Mouse (Mus musculus): Measurements from ENCODE around the gene Tnnt1.

Gene Tnnt1

GRCm38 (mm10) chr7:4521231-4522003 is 5.2 kb upstream of the Tnnt1 start:
- DNase-seq (ENCODE audit: low spot score) = no peak

GRCm38 (mm10) chr7:4518487-4518886 is 2.3 kb upstream of the Tnnt1 start:
- DNase-seq (ENCODE audit: low spot score) = no peak

GRCm38 (mm10) chr7:4515853-4516252 is 329 bp downstream of the Tnnt1 start:
- DNase-seq (ENCODE audit: low spot score) = no peak

- DNase-seq (ENCODE audit: low spot score) = no peak
Observed at GRCm38 (mm10) chr7:4513829-4514712, 2.1 kb downstream of the Tnnt1 start.

GRCm38 (mm10) chr7:4513236-4513635 is 2.9 kb downstream of the Tnnt1 start:
- peak; percentile 58 for DNase-seq (ENCODE audit: low spot score)

GRCm38 (mm10) chr7:4511489-4512224 is 4.5 kb downstream of the Tnnt1 start:
- no peak for DNase-seq (ENCODE audit: low spot score)

GRCm38 (mm10) chr7:4509863-4510608 is 6.1 kb downstream of the Tnnt1 start:
- peak; percentile 61 for DNase-seq (ENCODE audit: low spot score)

GRCm38 (mm10) chr7:4508739-4509116 is 7.5 kb downstream of the Tnnt1 start:
- no peak for DNase-seq (ENCODE audit: low spot score)

- no peak for DNase-seq (ENCODE audit: low spot score)
Observed at GRCm38 (mm10) chr7:4508062-4508738, 8.0 kb downstream of the Tnnt1 start.

GRCm38 (mm10) chr7:4507220-4507619 is 9.0 kb downstream of the Tnnt1 start:
- DNase-seq (ENCODE audit: low spot score) = no peak

GRCm38 (mm10) chr7:4504646-4505435 is 11.3 kb downstream of the Tnnt1 start:
- DNase-seq (ENCODE audit: low spot score) = no peak

GRCm38 (mm10) chr7:4503858-4504257 is 12.3 kb downstream of the Tnnt1 start:
- no peak for DNase-seq (ENCODE audit: low spot score)

GRCm38 (mm10) chr7:4503100-4503499 is 13.1 kb downstream of the Tnnt1 start:
- no peak for DNase-seq (ENCODE audit: low spot score)

GRCm38 (mm10) chr7:4502421-4503090 is 13.6 kb downstream of the Tnnt1 start:
- no peak for DNase-seq (ENCODE audit: low spot score)

- peak; percentile 93 for DNase-seq (ENCODE audit: low spot score)
Observed at GRCm38 (mm10) chr7:4501558-4502397, 14.4 kb downstream of the Tnnt1 start, which contains the start of gene Ppp1r12c. TSS of gene Ppp1r12c (minus strand) at chr7:4501680.

- DNase-seq (ENCODE audit: low spot score) = no peak
Observed at GRCm38 (mm10) chr7:4500892-4501471, 15.2 kb downstream of the Tnnt1 start.

- DNase-seq (ENCODE audit: low spot score) = no peak
Observed at GRCm38 (mm10) chr7:4499034-4499433, 17.1 kb downstream of the Tnnt1 start.

GRCm38 (mm10) chr7:4498251-4498650 is 17.9 kb downstream of the Tnnt1 start:
- no peak for DNase-seq (ENCODE audit: low spot score)

All from ovary, postnatal 14 days (tissue).